ENCODE assay signal across 8 mouse cellular contexts in the genomic region with DNA sequence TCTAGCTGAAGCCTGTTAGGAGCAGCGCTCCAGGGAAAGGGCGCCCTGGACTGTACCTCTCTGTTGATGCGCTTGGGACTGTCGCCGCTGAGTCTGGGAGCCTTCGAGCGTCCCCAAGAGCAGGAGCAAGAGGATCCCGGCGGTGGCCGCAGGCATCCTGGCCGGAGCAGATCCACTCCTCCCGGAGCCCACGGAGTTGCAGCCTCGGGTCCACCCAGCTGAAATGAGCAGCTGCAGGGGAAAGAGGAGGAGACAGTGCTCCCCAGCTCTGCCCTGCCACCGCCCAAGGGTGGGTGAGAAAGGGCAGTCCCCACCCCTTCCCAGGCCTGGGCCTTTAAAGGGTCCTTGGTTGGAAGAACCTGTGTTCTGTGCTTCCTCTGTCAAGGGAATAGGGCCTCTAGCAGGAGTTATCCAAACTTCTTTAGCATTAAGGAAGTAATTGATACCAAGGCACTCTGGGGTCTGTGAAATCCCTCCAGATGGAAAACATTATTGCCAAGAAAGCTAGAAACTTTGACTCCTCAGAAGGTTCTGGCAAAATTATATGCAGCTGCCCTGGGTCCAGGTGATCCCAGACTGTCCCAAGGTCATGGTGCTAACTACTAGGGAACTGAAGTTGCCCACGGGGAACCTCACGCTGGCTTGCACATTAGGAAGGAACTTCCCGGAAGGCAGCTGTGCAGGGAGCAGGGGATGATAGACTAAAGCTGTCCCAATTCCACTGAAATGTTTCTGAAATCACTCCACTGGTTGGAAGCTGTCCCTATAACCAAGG. TPM values are rescaled to one million over a fixed set of nuclear protein-coding genes. Genes with fewer than 3 reads are reported as not detected.
DNase-seq lines count a peak whose midpoint lies in the region; ATAC-seq and TF ChIP-seq lines count a peak whose summit lies in the region.

No protein-coding gene starts in this region.

- H3K9ac ChIP-seq in heart, adult 2 months (ENCODE audit: low read depth, low read length): peak overlapping the region; percentile 64
- H3K9ac ChIP-seq in lung, embryonic 14.5 days: peak overlapping the region; percentile 49

- H3K79me2 ChIP-seq in heart, adult 2 months (replicated peaks; ENCODE audit: control insufficient read depth, insufficient read depth, low read length): no peaks in the 10 kb centered on the region

- peak overlapping the region; percentile 88 for H3K27ac ChIP-seq in heart, adult 2 months
- peak overlapping the region; percentile 12; the same call in 1 of the 2 replicates for H3K27ac ChIP-seq in lung, embryonic 14.5 days (ENCODE audit: low read depth)
- H3K27ac ChIP-seq in thymus, adult 2 months (ENCODE audit: control insufficient read depth, insufficient read depth, low read length): no peak overlapping the region

- no peak for TF ChIP-seq EP300 in heart, adult 2 months (IDR thresholded peaks at IDR 0.05; ENCODE audit: insufficient read depth, low read depth, low read length)

- peak overlapping the region; percentile 55 for H3K4me3 ChIP-seq in heart, adult 2 months
- H3K4me3 ChIP-seq in lung, embryonic 14.5 days (ENCODE audit: low read depth, low read length): peak overlapping the region; percentile 34
- no peak overlapping the region for H3K4me3 ChIP-seq in thymus, adult 2 months (ENCODE audit: control insufficient read depth, insufficient read depth, low read length)

- H3K36me3 ChIP-seq in heart, adult 2 months (ENCODE audit: control insufficient read depth, insufficient read depth, low read length): no peaks in the 10 kb centered on the region; the same call in none of the 2 replicates
- no peaks in the 10 kb centered on the region for H3K36me3 ChIP-seq in lung, embryonic 14.5 days (ENCODE audit: insufficient read depth)
- H3K36me3 ChIP-seq in thymus, adult 2 months (ENCODE audit: control insufficient read depth, insufficient read depth, low read length): no peaks in the 10 kb centered on the region

- intact Hi-C loops in heart, adult 2 months (cut with DNase I): loop anchor here (5.0 to 10.0 kb wide), 3 partner anchors 35 to 482 kb away; no protein-coding TSS in a partner anchor

- WGBS in heart, adult 2 months: 11% methylated on average over 18 of the region's 18 CpGs
- WGBS in lung, embryonic 14.5 days: 6% methylated on average over 18 of the region's 18 CpGs
- WGBS in thymus, adult 2 months: 30% methylated on average over 18 of the region's 18 CpGs

- no peaks in the 10 kb centered on the region for H3K27me3 ChIP-seq in heart, adult 2 months (ENCODE audit: control insufficient read depth, insufficient read depth, low read length)
- no peaks in the 10 kb centered on the region for H3K27me3 ChIP-seq in lung, embryonic 14.5 days (ENCODE audit: insufficient read depth, low read length)
- no peaks in the 10 kb centered on the region for H3K27me3 ChIP-seq in thymus, adult 2 months (ENCODE audit: control insufficient read depth, insufficient read depth, low read length)

- peaks cover 4% of the 10 kb centered on the region for H3K4me1 ChIP-seq in heart, adult 2 months (ENCODE audit: control insufficient read depth, insufficient read depth, low read length)
- H3K4me1 ChIP-seq in lung, embryonic 14.5 days (ENCODE audit: insufficient read depth): no peaks in the 10 kb centered on the region
- no peaks in the 10 kb centered on the region for H3K4me1 ChIP-seq in thymus, adult 2 months (replicated peaks; ENCODE audit: control insufficient read depth, insufficient read depth, low read length)

- no peaks in the 10 kb centered on the region for H3K9me3 ChIP-seq in lung, embryonic 14.5 days (ENCODE audit: low read depth, low read length)

- peak; percentile 89 for ATAC-seq in lung, embryonic 14.5 days (ENCODE audit: insufficient read depth)

- no peak for TF ChIP-seq CTCF in heart, adult 2 months (IDR thresholded peaks at IDR 0.05)
- TF ChIP-seq CTCF in lung, embryonic 14.5 days (IDR thresholded peaks at IDR 0.05; ENCODE audit: low read depth): no peak
- TF ChIP-seq CTCF in thymus, adult 2 months (IDR thresholded peaks at IDR 0.05; ENCODE audit: borderline replicate concordance, control insufficient read depth, extremely low read depth, insufficient read depth, low read length, poor library complexity): no peak

- peak overlapping the region; percentile 55 for H3K4me2 ChIP-seq in lung, embryonic 14.5 days

- TF ChIP-seq POLR2A in heart, adult 2 months (IDR thresholded peaks at IDR 0.05; ENCODE audit: insufficient read depth, low read depth, low read length): peak; percentile 74
- no peak for TF ChIP-seq POLR2A in thymus, adult 2 months (IDR thresholded peaks at IDR 0.05; ENCODE audit: control insufficient read depth, extremely low read depth, insufficient read depth, low read length, poor library complexity)

- DNase-seq in adrenal gland, postnatal 10 days: peak; percentile 15
- no peak for DNase-seq in adrenal gland, adult 2 months
- peak; percentile 66 for DNase-seq in embryo, embryonic 11 days
- peak; percentile 75 to 80 for DNase-seq in heart, adult 2 months
- DNase-seq in kidney, adult 11 months: peak; percentile 4
- DNase-seq in lung, embryonic 14.5 days: peak; percentile 68
- peak; percentile 42 for DNase-seq in ovary, postnatal 36 days (ENCODE audit: low spot score)
- no peak for DNase-seq in thymus, adult 2 months

RNA-seq across cellular contexts. Expression of gene Lama2, which starts 2.7 kb away (rescaled TPM):
- 10 to 100 TPM; 47.4 to 55.7 TPM for total RNA-seq in adrenal gland, postnatal 10 days (2021)
- total RNA-seq in adrenal gland, adult 2 months (2021): 10 to 100 TPM; 24.9 to 30.7 TPM
- 4.5 and 7.9 TPM in 2 replicates for polyA plus RNA-seq in adrenal gland, adult 2 months (2012; rRNA removed)
- total RNA-seq in heart, adult 2 months (2021): 100 to 1,000 TPM in 1 of 2 experiments, 10 to 100 TPM in 1; 88.2 to 105 TPM
- polyA plus RNA-seq in heart, adult 2 months (2012; rRNA removed): 32.8 and 61.3 TPM in 2 replicates
- polyA plus RNA-seq in lung, embryonic 14.5 days (2014; fragmentation: Nextera tagmentation; extraction: Ambion mirVana): 15.9 and 16.7 TPM in 2 replicates
- polyA plus RNA-seq in thymus, adult 2 months (2012; rRNA removed): 1.7 and 2.9 TPM in 2 replicates

Comparison
In these comparisons a context has a peak if more than half of its experiments do, and no peak if none do; other contexts are left out.
1. DNase-seq: peak in adrenal gland, postnatal 10 days (single experiment), embryo, embryonic 11 days (single experiment), heart, adult 2 months (2 of 2), kidney, adult 11 months (single experiment), lung, embryonic 14.5 days (single experiment) and ovary, postnatal 36 days (single experiment); none in adrenal gland, adult 2 months (single experiment) and thymus, adult 2 months (single experiment).